Mouse (Mus musculus) heart, embryonic 12.5 days (tissue): ENCODE measurements at regions not wholly inside any gene's neighbourhood (a gene's known extent, or its start where the extent isn't known, plus 50 kb on each side); places are given as distances from the start of the nearest gene placed in this dataset.

ENCODE experiments used
- ATAC-seq: fragments of 200-750 bp; cut with Nextera tagmentation; 2 replicates; pipeline ENCODE4 v1.8.0; 2017; ENCODE audit warnings: moderate TSS enrichment, moderate library complexity; ENCODE audit not compliant: insufficient number of reproducible peaks, low FRiP score
- H3K27ac ChIP-seq: fragments of 300-500 bp; sonication (generic); 2 replicates; pipeline ENCODE4 v1.5.1; 2016; ENCODE audit warnings: mild to moderate bottlenecking, moderate library complexity; ENCODE audit not compliant: poor library complexity, severe bottlenecking
- H3K27me3 ChIP-seq: fragments of 300-500 bp; sonication (generic); replicated peaks from 2 replicates; pipeline ENCODE4 v1.6.1; 2016; ENCODE audit warnings: mild to moderate bottlenecking, moderate library complexity
- H3K36me3 ChIP-seq: fragments of 300-500 bp; sonication (generic); 2 replicates; pipeline ENCODE4 v1.6.1; 2016; ENCODE audit warnings: mild to moderate bottlenecking, moderate library complexity
- H3K4me1 ChIP-seq: fragments of 300-500 bp; sonication (generic); replicated peaks from 2 replicates; pipeline ENCODE4 v1.6.1; 2016; ENCODE audit warnings: mild to moderate bottlenecking
- H3K4me2 ChIP-seq: fragments of 300-500 bp; sonication (generic); 2 replicates; pipeline ENCODE4 v1.6.1; 2016; ENCODE audit warnings: mild to moderate bottlenecking, moderate library complexity
- H3K4me3 ChIP-seq: fragments of 300-500 bp; sonication (generic); 2 replicates; pipeline ENCODE4 v1.5.1; 2016; ENCODE audit warnings: mild to moderate bottlenecking
- H3K9ac ChIP-seq: fragments of 300-500 bp; sonication (generic); 2 replicates; pipeline ENCODE4 v1.6.1; 2016; ENCODE audit warnings: mild to moderate bottlenecking, moderate library complexity
- H3K9me3 ChIP-seq: fragments of 300-500 bp; sonication (generic); replicated peaks from 2 replicates; pipeline ENCODE4 v1.6.1; 2016; ENCODE audit warnings: mild to moderate bottlenecking, moderate library complexity
- WGBS: fragments of 180-500 bp; shearing (Covaris S2); methylation state at CpG from one replicate; pipeline ENCODE4 v1.1.7; 2016; 5-methylcytosine and 5-hydroxymethylcytosine counted together

DNA sequence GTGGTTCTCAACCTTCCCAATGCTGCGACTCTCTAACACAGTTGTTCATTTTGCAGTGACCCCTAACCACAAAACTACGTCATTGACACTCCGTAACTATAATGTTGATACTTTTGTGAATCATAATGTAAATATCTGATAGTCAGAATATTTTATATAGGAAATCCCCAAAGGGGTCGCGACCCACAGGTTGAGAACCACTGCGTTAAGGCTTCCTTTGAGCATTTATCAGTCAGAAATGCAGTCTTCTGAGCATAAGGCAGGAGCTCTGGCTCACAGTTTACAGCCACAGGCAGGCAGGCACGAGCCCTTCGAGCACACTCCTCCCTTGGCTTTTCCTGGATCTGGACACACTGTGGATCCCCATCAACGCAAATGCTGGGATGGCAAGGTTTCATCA is 57.0 kb downstream of the Nxnl2 start:
- no peaks in the 10 kb centered on the region for H3K36me3 ChIP-seq
- no peak overlapping the region for H3K4me3 ChIP-seq
- no peak overlapping the region for H3K4me2 ChIP-seq
- 78% methylated on average over 9 of the region's 9 CpGs for WGBS
- H3K9ac ChIP-seq, result no peak overlapping the region
- ATAC-seq, result no peak
- no peaks in the 10 kb centered on the region; the same call in none of the 2 replicates for H3K9me3 ChIP-seq
- peaks cover 11% of the 10 kb centered on the region for H3K4me1 ChIP-seq
- no peak overlapping the region for H3K27ac ChIP-seq
- H3K27me3 ChIP-seq, result no peaks in the 10 kb centered on the region

DNA sequence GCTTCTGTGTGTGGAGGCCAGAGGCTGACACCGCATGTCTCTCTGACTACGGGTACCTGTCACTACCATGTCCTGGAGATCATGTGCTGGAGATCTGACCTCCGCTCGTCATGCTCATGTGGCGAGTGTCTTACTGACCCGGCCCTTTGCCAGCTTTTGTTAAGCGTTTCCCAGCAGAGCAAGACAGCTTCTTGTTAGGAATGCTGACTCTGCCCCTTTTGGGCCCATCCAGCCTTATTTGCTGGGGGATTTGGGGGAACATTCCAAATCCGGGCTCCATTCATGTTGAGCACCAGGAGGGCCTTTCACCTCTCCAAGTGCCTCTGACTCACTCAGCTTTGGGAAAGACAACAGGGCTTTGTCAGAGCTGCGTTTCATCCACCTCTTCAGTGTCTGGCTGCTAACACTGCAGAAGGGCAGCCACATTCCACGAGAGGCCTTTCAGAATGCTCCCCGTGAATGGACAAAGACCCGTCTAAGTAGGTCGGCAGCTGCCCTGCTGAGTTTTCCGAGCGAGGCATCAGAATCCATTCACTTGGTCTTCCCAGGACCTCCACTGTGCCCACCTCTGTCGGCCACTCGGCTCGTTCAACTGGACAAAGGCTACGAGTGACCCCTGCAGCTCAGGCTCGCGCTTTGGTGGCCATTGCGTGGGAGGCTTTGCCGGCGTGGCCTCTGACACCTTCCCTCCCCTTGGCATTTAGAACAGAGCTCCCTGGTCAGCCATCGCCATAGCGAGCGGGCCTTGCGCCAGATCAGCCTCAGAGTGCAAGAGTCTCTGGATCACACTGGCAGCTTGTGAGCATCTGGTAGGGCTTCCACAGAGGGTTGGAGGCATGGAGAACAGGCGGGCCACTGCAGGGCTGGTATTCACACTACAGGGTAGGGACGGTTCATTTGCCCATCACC is 58.3 kb downstream of the Nxnl2 start:
- H3K27me3 ChIP-seq, result no peaks in the 10 kb centered on the region
- H3K9ac ChIP-seq, result no peak overlapping the region
- H3K4me2 ChIP-seq, result no peak overlapping the region
- no peak for ATAC-seq
- H3K36me3 ChIP-seq, result no peaks in the 10 kb centered on the region
- peak overlapping the region; percentile 15; the same call in 1 of the 2 replicates for H3K27ac ChIP-seq
- WGBS, result 65% methylated on average over 30 of the region's 30 CpGs
- peaks cover 11% of the 10 kb centered on the region for H3K4me1 ChIP-seq
- no peak overlapping the region for H3K4me3 ChIP-seq
- no peaks in the 10 kb centered on the region; the same call in none of the 2 replicates for H3K9me3 ChIP-seq

DNA sequence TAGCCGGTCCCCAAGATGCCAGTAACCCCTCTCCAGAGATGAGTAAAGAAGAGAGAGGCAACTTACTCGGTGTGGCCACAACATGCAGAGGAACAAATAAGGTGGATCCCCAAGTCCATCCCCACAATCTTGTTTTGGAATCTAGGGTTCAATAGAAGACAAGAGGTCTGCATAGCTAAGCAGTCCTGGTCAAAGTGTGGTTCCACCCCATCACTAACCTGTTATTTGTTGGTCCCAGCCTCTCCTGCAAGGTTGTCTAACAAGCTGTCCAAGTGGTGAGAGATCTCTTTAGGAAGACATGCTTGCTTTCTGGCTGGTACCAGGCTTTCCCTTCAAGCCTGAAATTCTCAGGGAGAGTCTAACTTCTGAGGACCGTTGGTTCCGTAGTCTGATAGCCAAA is 59.0 kb downstream of the Nxnl2 start:
- no peak overlapping the region for H3K27ac ChIP-seq

DNA sequence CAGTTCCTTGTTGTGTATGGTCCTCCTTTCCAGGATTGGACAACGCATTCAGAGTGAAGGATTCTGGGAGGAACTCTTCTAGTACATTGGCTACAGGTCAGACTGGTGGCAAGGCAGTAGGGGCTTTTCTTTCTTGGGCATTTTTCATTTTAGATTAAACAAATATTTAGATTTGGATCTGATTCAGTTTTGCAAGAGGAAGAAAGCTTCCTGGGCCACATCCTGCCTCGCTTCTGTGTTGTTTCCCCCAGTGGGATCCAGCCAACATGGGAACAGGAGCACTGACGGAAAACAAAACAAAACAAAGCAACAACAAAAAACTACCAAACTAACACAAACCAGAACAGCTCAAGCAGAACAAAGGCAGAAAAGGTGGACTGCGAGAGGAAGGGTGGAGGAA is 60.8 kb downstream of the Nxnl2 start:
- no peak for ATAC-seq
- H3K27ac ChIP-seq, result no peak overlapping the region
- H3K9ac ChIP-seq, result no peak overlapping the region
- no peak overlapping the region for H3K4me3 ChIP-seq
- no peaks in the 10 kb centered on the region for H3K27me3 ChIP-seq
- H3K4me1 ChIP-seq, result peaks cover 11% of the 10 kb centered on the region
- no peaks in the 10 kb centered on the region for H3K36me3 ChIP-seq
- 72% methylated on average over 4 of the region's 4 CpGs for WGBS
- H3K9me3 ChIP-seq, result no peaks in the 10 kb centered on the region
- no peak overlapping the region for H3K4me2 ChIP-seq

More for the DNA sequence above, 59.0 kb downstream of the Nxnl2 start:
- Histone ChIP-seq H3K36me3 (no peaks in the 10 kb centered on the region), H3K9me3 (no peaks in the 10 kb centered on the region; the same call in 1 of the 2 replicates), H3K4me1 (peaks cover 11% of the 10 kb centered on the region), H3K9ac (no peak overlapping the region), H3K4me2 (no peak overlapping the region), H3K4me3 (no peak overlapping the region), H3K27me3 (no peaks in the 10 kb centered on the region)
- ATAC-seq, result no peak
- 81% methylated on average over 4 of the region's 4 CpGs for WGBS

- Histone ChIP-seq H3K36me3 (no peaks in the 10 kb centered on the region), H3K9me3 (peaks cover 3% of the 10 kb centered on the region), H3K4me2 (no peak overlapping the region), H3K27ac (no peak overlapping the region), H3K4me3 (no peak overlapping the region), H3K4me1 (peaks cover 4% of the 10 kb centered on the region; the same call in 1 of the 2 replicates), H3K27me3 (no peaks in the 10 kb centered on the region), H3K9ac (no peak overlapping the region)
- ATAC-seq, result no peak
- WGBS, result 73% methylated on average over 3 of the region's 3 CpGs
Observed at GRCm38 (mm10) chr13:51247378-51247777, 76.6 kb downstream of the Nxnl2 start.

GRCm38 (mm10) chr13:51253371-51253770 is 82.5 kb downstream of the Nxnl2 start:
- Histone ChIP-seq H3K27me3 (no peaks in the 10 kb centered on the region), H3K4me1 (no peaks in the 10 kb centered on the region), H3K4me2 (no peak overlapping the region), H3K4me3 (no peak overlapping the region), H3K36me3 (no peaks in the 10 kb centered on the region), H3K9ac (no peak overlapping the region), H3K27ac (no peak overlapping the region), H3K9me3 (peaks cover 7% of the 10 kb centered on the region)
- ATAC-seq, result no peak
- 73% methylated on average over 1 of the region's 1 CpGs for WGBS

DNA sequence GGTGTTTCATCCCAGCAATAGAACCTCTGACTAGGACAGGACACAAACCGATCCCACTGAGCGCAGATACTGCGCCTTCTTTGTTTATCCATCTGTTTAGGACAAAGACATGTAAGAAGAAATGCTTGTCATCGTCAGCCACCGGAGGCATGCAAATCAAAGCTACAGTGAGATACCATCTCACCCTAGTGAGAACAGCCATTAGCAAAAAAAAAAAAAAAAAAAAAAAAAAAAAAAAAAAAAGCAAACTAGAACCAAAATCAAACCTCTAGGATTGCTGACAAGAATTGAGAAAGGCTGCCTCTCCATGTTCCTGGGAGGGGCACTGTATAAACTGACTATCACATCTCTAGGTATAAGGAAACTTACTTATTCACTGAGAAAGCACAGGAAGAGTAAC is 84.9 kb downstream of the Nxnl2 start:
- no peak overlapping the region for H3K27ac ChIP-seq
- H3K4me1 ChIP-seq, result no peaks in the 10 kb centered on the region
- WGBS, result 86% methylated on average over 5 of the region's 5 CpGs
- no peaks in the 10 kb centered on the region for H3K27me3 ChIP-seq
- H3K4me3 ChIP-seq, result no peak overlapping the region
- no peaks in the 10 kb centered on the region for H3K36me3 ChIP-seq
- H3K9me3 ChIP-seq, result peaks cover 4% of the 10 kb centered on the region; the same call in 1 of the 2 replicates
- no peak overlapping the region for H3K4me2 ChIP-seq
- no peak overlapping the region for H3K9ac ChIP-seq
- ATAC-seq, result no peak

DNA sequence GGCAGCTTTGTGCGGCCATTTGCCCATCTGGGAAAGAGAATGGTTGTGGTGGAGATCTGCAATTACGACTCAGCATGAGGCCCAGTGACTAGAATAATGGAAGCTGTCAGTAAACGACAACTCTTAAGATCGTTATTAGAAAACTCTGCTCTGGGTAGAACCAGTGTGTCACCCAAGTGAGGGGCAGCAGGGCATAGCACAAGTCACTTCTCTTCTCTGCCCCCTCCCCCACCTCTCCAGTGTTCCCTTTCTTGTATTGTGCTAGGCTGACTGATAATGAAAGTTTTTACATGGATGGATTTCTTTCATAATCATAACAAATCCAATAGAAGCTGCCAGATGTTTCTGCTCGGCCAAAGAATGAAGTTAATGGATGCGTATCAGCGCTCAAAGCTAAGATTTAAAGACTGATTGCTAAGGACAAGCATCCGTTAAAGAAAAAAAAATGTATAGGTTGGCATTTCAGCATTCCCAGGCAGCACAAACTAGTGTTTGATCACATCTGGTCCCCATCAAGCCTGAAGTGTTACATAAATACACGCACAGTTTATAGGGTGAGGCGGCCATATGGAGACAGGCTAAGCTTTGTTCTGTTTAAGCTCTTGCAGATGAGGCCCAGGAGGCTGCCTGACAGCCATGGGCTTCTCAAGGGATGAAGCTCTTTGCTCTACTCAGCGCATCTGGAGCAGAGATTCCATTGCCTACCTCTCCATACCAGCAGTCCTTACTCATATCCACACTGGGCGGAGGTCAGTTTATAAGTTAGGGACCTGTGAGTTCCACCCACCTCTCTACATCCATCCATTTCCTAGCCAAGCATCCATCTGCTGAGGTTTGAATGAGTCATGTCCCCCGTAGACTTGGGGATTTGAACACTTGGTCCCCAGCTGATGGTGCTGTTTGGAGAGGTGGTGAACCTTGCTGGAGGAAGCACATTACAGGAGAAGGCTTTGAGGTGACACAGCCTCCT is 88.2 kb downstream of the Nxnl2 start:
- Histone ChIP-seq H3K4me3 (no peak overlapping the region), H3K36me3 (no peaks in the 10 kb centered on the region), H3K4me2 (no peak overlapping the region), H3K9me3 (peaks cover 4% of the 10 kb centered on the region; the same call in 1 of the 2 replicates), H3K27ac (no peak overlapping the region), H3K4me1 (no peaks in the 10 kb centered on the region), H3K27me3 (no peaks in the 10 kb centered on the region), H3K9ac (no peak overlapping the region)
- ATAC-seq, result no peak
- 57% methylated on average over 13 of the region's 13 CpGs for WGBS

GRCm38 (mm10) chr13:51261619-51262018 is 90.8 kb downstream of the Nxnl2 start:
- no peak overlapping the region for H3K4me3 ChIP-seq
- 74% methylated on average over 8 of the region's 8 CpGs for WGBS
- no peak overlapping the region for H3K27ac ChIP-seq
- H3K27me3 ChIP-seq, result no peaks in the 10 kb centered on the region
- no peaks in the 10 kb centered on the region for H3K4me1 ChIP-seq
- H3K4me2 ChIP-seq, result no peak overlapping the region
- no peak for ATAC-seq
- no peaks in the 10 kb centered on the region for H3K36me3 ChIP-seq
- H3K9ac ChIP-seq, result no peak overlapping the region
- H3K9me3 ChIP-seq, result no peaks in the 10 kb centered on the region

GRCm38 (mm10) chr13:51272786-51273185 is 102.0 kb downstream of the Nxnl2 start:
- no peak for ATAC-seq
- Histone ChIP-seq H3K4me1 (0 out of 2 replicates have a peak, but pooled peaks cover 3% of the 10 kb centered on the region), H3K36me3 (no peaks in the 10 kb centered on the region), H3K9me3 (peaks cover 5% of the 10 kb centered on the region; the same call in 1 of the 2 replicates), H3K4me3 (no peak overlapping the region), H3K27ac (no peak overlapping the region), H3K9ac (no peak overlapping the region), H3K4me2 (no peak overlapping the region), H3K27me3 (no peaks in the 10 kb centered on the region)
- WGBS, result 82% methylated on average over 4 of the region's 4 CpGs

- ATAC-seq, result no peak
- WGBS, result 54% methylated on average over 5 of the region's 5 CpGs
- Histone ChIP-seq H3K27ac (no peak overlapping the region), H3K4me3 (no peak overlapping the region), H3K36me3 (no peaks in the 10 kb centered on the region), H3K9me3 (peaks cover 5% of the 10 kb centered on the region; the same call in 1 of the 2 replicates), H3K9ac (no peak overlapping the region), H3K4me2 (no peak overlapping the region), H3K4me1 (peaks cover 9% of the 10 kb centered on the region), H3K27me3 (no peaks in the 10 kb centered on the region)
Observed at GRCm38 (mm10) chr13:51274639-51275038, 103.8 kb downstream of the Nxnl2 start.
